Mouse (Mus musculus) forebrain, embryonic 11.5 days (tissue): ENCODE data around the gene Zmym1. TPM values are rescaled to one million over a fixed set of nuclear protein-coding genes. Genes with fewer than 3 reads are reported as not detected.
"Not testable (repeated sequence)": the region's sequence is repeated elsewhere in the genome, so short reads cannot be mapped to it uniquely, and the experiment has no call there.

Experiments used
- ATAC-seq: fragments of 200-750 bp; cut with Nextera tagmentation; replicated peaks from 2 replicates; pipeline ENCODE4 v1.8.0; 2017; ENCODE audit warnings: moderate TSS enrichment; ENCODE audit not compliant: low FRiP score
- DNase-seq: peaks from one replicate; pipeline ENCODE4 v3.0.0-alpha.2; 2017; ENCODE audit warnings: low spot score
- H3K27ac ChIP-seq: fragments of 300-500 bp; sonication (generic); 2 replicates; pipeline ENCODE4 v1.5.1; 2014; ENCODE audit warnings: low read depth, low read length
- H3K27me3 ChIP-seq: fragments of 300-500 bp; sonication (generic); 2 replicates; pipeline ENCODE4 v1.6.1; 2014; ENCODE audit warnings: mild to moderate bottlenecking, low read length, mixed read lengths; ENCODE audit not compliant: control insufficient read depth, insufficient read depth
- H3K36me3 ChIP-seq: fragments of 300-500 bp; sonication (generic); 2 replicates; pipeline ENCODE4 v1.6.1; 2014; ENCODE audit warnings: mild to moderate bottlenecking, low read length, moderate library complexity, mixed read lengths; ENCODE audit not compliant: control insufficient read depth, insufficient read depth
- H3K4me1 ChIP-seq: fragments of 300-500 bp; sonication (generic); replicated peaks from 2 replicates; pipeline ENCODE4 v1.6.1; 2014; ENCODE audit warnings: low read length, mixed read lengths; ENCODE audit not compliant: control insufficient read depth, insufficient read depth
- H3K4me2 ChIP-seq: fragments of 300-500 bp; sonication (generic); 2 replicates; pipeline ENCODE4 v1.6.1; 2014; ENCODE audit warnings: low read depth, mild to moderate bottlenecking, low read length, moderate library complexity, mixed read lengths; ENCODE audit not compliant: severe bottlenecking
- H3K4me3 ChIP-seq: fragments of 300-500 bp; sonication (generic); 2 replicates; pipeline ENCODE4 v1.5.1; 2014; ENCODE audit warnings: low read depth, low read length
- H3K9ac ChIP-seq: fragments of 300-500 bp; sonication (generic); 2 replicates; pipeline ENCODE4 v1.6.1; 2014; ENCODE audit warnings: low read length
- H3K9me3 ChIP-seq: fragments of 300-500 bp; sonication (generic); 2 replicates; pipeline ENCODE4 v1.6.1; 2016; ENCODE audit warnings: low read length, mixed read lengths; ENCODE audit not compliant: control insufficient read depth
- WGBS: fragments of 180-500 bp; shearing (Covaris S2); extraction: QIAGEN DNeasy Blood & Tissue Kit; methylation state at CpG from one replicate; pipeline ENCODE4 v1.1.7; 2014; 5-methylcytosine and 5-hydroxymethylcytosine counted together
- polyA plus RNA-seq: library from polyadenylated mRNA; unstranded; fragments of >200 nt; fragmentation: Nextera tagmentation; extraction: Ambion mirVana; gene quantifications from 2 replicates; pipeline ENCODE4 v1.2.1, GENCODE M21; 2014

Zmym1 gene
- 36.8 and 37.3 TPM in 2 replicates for polyA plus RNA-seq

- no peak within 1 kb of the TSS; the same call in 1 of the 2 replicates for H3K27ac ChIP-seq
- H3K4me1 ChIP-seq, result no peaks in the 10 kb centered on the region
- ATAC-seq (peak; percentile 85), DNase-seq (peak; percentile 94)
- H3K36me3 ChIP-seq, result no peaks in the 10 kb centered on the region
- H3K4me2 ChIP-seq, result peak within 1 kb of the TSS; percentile 74
- H3K9me3 ChIP-seq, result no peaks in the 10 kb centered on the region
- under 1% methylated on average over 35 of the region's 38 CpGs for WGBS
- no peaks in the 10 kb centered on the region for H3K27me3 ChIP-seq
- H3K4me3 ChIP-seq, result peak within 1 kb of the TSS; percentile 79
- peak within 1 kb of the TSS; percentile 86 for H3K9ac ChIP-seq
These were observed at the start of gene Zmym1 for GRCm38 (mm10) chr4:127060585-127061290. Zmym1 (minus strand) TSS chr4:127061152.

- Histone ChIP-seq H3K4me3 (no peak overlapping the region), H3K9me3 (no peaks in the 10 kb centered on the region), H3K4me1 (no peaks in the 10 kb centered on the region), H3K9ac (no peak overlapping the region), H3K27me3 (no peaks in the 10 kb centered on the region), H3K4me2 (no peak overlapping the region), H3K36me3 (no peaks in the 10 kb centered on the region; the same call in 1 of the 2 replicates), H3K27ac (no peak overlapping the region)
- DNase-seq (no peak), ATAC-seq (no peak)
- 76% methylated on average over 4 of the region's 4 CpGs for WGBS
These were observed 49.6 kb upstream of the Zmym1 start for GRCm38 (mm10) chr4:127110570-127110969.

GRCm38 (mm10) chr4:127107566-127107965 lies 46.6 kb upstream of the Zmym1 start:
- Histone ChIP-seq H3K9me3 (no peaks in the 10 kb centered on the region), H3K9ac (no peak overlapping the region), H3K27me3 (no peaks in the 10 kb centered on the region), H3K4me1 (no peaks in the 10 kb centered on the region), H3K36me3 (no peaks in the 10 kb centered on the region; the same call in 1 of the 2 replicates), H3K27ac (no peak overlapping the region), H3K4me3 (no peak overlapping the region), H3K4me2 (no peak overlapping the region)
- no peak for DNase-seq
- 93% methylated on average over 4 of the region's 4 CpGs for WGBS
- no peak for ATAC-seq

- not testable (repeated sequence) for H3K9ac ChIP-seq, ATAC-seq, H3K27me3 ChIP-seq, H3K4me3 ChIP-seq, DNase-seq, H3K27ac ChIP-seq, H3K4me1 ChIP-seq, H3K4me2 ChIP-seq, H3K36me3 ChIP-seq, H3K9me3 ChIP-seq
- WGBS, result 92% methylated on average over 1 of the region's 2 CpGs
These were observed 38.6 kb upstream of the Zmym1 start for GRCm38 (mm10) chr4:127099552-127099951.

- ATAC-seq, result no peak
- no peaks in the 10 kb centered on the region for H3K27me3 ChIP-seq
- no peaks in the 10 kb centered on the region for H3K36me3 ChIP-seq
- no peak overlapping the region for H3K27ac ChIP-seq
- WGBS, result 90% methylated on average over 4 of the region's 4 CpGs
- H3K9me3 ChIP-seq, result no peaks in the 10 kb centered on the region
- DNase-seq, result no peak
- H3K4me2 ChIP-seq, result no peak overlapping the region
- no peak overlapping the region for H3K9ac ChIP-seq
- H3K4me1 ChIP-seq, result no peaks in the 10 kb centered on the region
- no peak overlapping the region for H3K4me3 ChIP-seq
These were observed 34.1 kb upstream of the Zmym1 start for GRCm38 (mm10) chr4:127095090-127095489.

GRCm38 (mm10) chr4:127091188-127091587 lies 30.2 kb upstream of the Zmym1 start:
- DNase-seq (no peak), ATAC-seq (no peak)
- Histone ChIP-seq H3K27ac (no peak overlapping the region), H3K27me3 (no peaks in the 10 kb centered on the region), H3K4me1 (no peaks in the 10 kb centered on the region), H3K4me3 (no peak overlapping the region), H3K9me3 (no peaks in the 10 kb centered on the region), H3K9ac (no peak overlapping the region), H3K36me3 (no peaks in the 10 kb centered on the region), H3K4me2 (no peak overlapping the region)
- 85% methylated on average over 1 of the region's 1 CpGs for WGBS

GRCm38 (mm10) chr4:127085761-127086160 lies 24.8 kb upstream of the Zmym1 start:
- Histone ChIP-seq H3K27ac (no peak overlapping the region), H3K9ac (no peak overlapping the region), H3K4me2 (no peak overlapping the region), H3K4me1 (no peaks in the 10 kb centered on the region), H3K4me3 (no peak overlapping the region), H3K36me3 (no peaks in the 10 kb centered on the region), H3K9me3 (no peaks in the 10 kb centered on the region), H3K27me3 (no peaks in the 10 kb centered on the region)
- ATAC-seq (no peak), DNase-seq (no peak)
- 86% methylated on average over 1 of the region's 1 CpGs for WGBS

GRCm38 (mm10) chr4:127083131-127083530 lies 22.2 kb upstream of the Zmym1 start:
- ATAC-seq, result no peak
- no peak overlapping the region for H3K4me2 ChIP-seq
- no peak for DNase-seq
- H3K4me1 ChIP-seq, result no peaks in the 10 kb centered on the region
- 86% methylated on average over 2 of the region's 2 CpGs for WGBS
- no peaks in the 10 kb centered on the region for H3K9me3 ChIP-seq
- no peak overlapping the region for H3K9ac ChIP-seq
- H3K27me3 ChIP-seq, result no peaks in the 10 kb centered on the region
- no peak overlapping the region for H3K27ac ChIP-seq
- H3K36me3 ChIP-seq, result no peaks in the 10 kb centered on the region
- no peak overlapping the region for H3K4me3 ChIP-seq

GRCm38 (mm10) chr4:127080806-127081205 lies 19.9 kb upstream of the Zmym1 start:
- 52% methylated on average over 1 of the region's 1 CpGs for WGBS

More at GRCm38 (mm10) chr4:127080806-127081205, 19.9 kb upstream of the Zmym1 start:
- DNase-seq (no peak), ATAC-seq (no peak)
- Histone ChIP-seq H3K4me1 (no peaks in the 10 kb centered on the region), H3K27me3 (no peaks in the 10 kb centered on the region), H3K4me2 (no peak overlapping the region), H3K36me3 (no peaks in the 10 kb centered on the region), H3K9ac (no peak overlapping the region), H3K27ac (no peak overlapping the region), H3K4me3 (no peak overlapping the region), H3K9me3 (no peaks in the 10 kb centered on the region)
